Mouse (Mus musculus) liver, postnatal 0 days (tissue): ENCODE data around the gene Ferd3l. TPM values are rescaled to one million over a fixed set of nuclear protein-coding genes. Genes with fewer than 3 reads are reported as not detected.

ENCODE experiments used
- ATAC-seq: fragments of 200-750 bp; cut with Nextera tagmentation; 2 replicates; pipeline ENCODE4 v1.8.0; 2017; ENCODE audit warnings: mild to moderate bottlenecking, moderate library complexity
- DNase-seq: peaks from one replicate; pipeline ENCODE4 v3.0.0-alpha.2; 2016
- H3K27ac ChIP-seq: fragments of 300-500 bp; sonication (generic); 2 replicates; pipeline ENCODE4 v1.5.1; 2014; ENCODE audit warnings: antibody characterized with exemption, moderate library complexity, mild to moderate bottlenecking, low read depth
- H3K27me3 ChIP-seq: fragments of 300-500 bp; sonication (generic); 2 replicates; pipeline ENCODE4 v1.6.1; 2014; ENCODE audit warnings: low read length, control low read depth, mixed read lengths; ENCODE audit not compliant: insufficient read depth
- H3K36me3 ChIP-seq: fragments of 300-500 bp; sonication (generic); replicated peaks from 2 replicates; pipeline ENCODE4 v1.6.1; 2014; ENCODE audit warnings: mild to moderate bottlenecking, control low read depth, low read length, moderate library complexity, mixed read lengths; ENCODE audit not compliant: insufficient read depth
- H3K4me1 ChIP-seq: fragments of 300-500 bp; sonication (generic); 2 replicates; pipeline ENCODE4 v1.6.1; 2014; ENCODE audit warnings: antibody characterized with exemption, mild to moderate bottlenecking, control low read depth; ENCODE audit not compliant: insufficient read depth
- H3K4me2 ChIP-seq: fragments of 300-500 bp; sonication (generic); 2 replicates; pipeline ENCODE4 v1.6.1; 2014; ENCODE audit warnings: low read depth, mild to moderate bottlenecking, low read length, moderate library complexity, mixed read lengths
- H3K4me3 ChIP-seq: fragments of 300-500 bp; sonication (generic); 2 replicates; pipeline ENCODE4 v1.5.1; 2014; ENCODE audit warnings: low read depth, low read length
- H3K9ac ChIP-seq: fragments of 300-500 bp; sonication (generic); replicated peaks from 2 replicates; pipeline ENCODE4 v1.6.1; 2014; ENCODE audit warnings: mild to moderate bottlenecking, moderate library complexity
- H3K9me3 ChIP-seq: fragments of 300-500 bp; sonication (generic); 2 replicates; pipeline ENCODE4 v1.6.1; 2016; ENCODE audit warnings: mild to moderate bottlenecking, control low read depth, low read length, mixed read lengths
- CTCF ChIP-seq: sonication (generic); IDR thresholded peaks from 2 replicates; pipeline ENCODE4 v1.5.1; 2016; ENCODE audit warnings: antibody characterized with exemption, low read depth
- EP300 ChIP-seq: IDR thresholded peaks from 2 replicates; pipeline ENCODE4 v1.6.1; 2016; ENCODE audit warnings: antibody characterized with exemption, low read depth, mild to moderate bottlenecking
- WGBS: fragments of 180-500 bp; shearing (Covaris S2); extraction: QIAGEN DNeasy Blood & Tissue Kit; methylation state at CpG from one replicate; pipeline ENCODE4 v1.1.7; 2014; ENCODE audit not compliant: insufficient replicate concordance; 5-methylcytosine and 5-hydroxymethylcytosine counted together
- polyA plus RNA-seq: library from polyadenylated mRNA; unstranded; fragments of >200 nt; fragmentation: Nextera tagmentation; extraction: Ambion mirVana; gene quantifications from 2 replicates; pipeline ENCODE4 v1.2.1, GENCODE M21; 2015

Ferd3l gene
- not detected in 2 replicates for polyA plus RNA-seq

DNA sequence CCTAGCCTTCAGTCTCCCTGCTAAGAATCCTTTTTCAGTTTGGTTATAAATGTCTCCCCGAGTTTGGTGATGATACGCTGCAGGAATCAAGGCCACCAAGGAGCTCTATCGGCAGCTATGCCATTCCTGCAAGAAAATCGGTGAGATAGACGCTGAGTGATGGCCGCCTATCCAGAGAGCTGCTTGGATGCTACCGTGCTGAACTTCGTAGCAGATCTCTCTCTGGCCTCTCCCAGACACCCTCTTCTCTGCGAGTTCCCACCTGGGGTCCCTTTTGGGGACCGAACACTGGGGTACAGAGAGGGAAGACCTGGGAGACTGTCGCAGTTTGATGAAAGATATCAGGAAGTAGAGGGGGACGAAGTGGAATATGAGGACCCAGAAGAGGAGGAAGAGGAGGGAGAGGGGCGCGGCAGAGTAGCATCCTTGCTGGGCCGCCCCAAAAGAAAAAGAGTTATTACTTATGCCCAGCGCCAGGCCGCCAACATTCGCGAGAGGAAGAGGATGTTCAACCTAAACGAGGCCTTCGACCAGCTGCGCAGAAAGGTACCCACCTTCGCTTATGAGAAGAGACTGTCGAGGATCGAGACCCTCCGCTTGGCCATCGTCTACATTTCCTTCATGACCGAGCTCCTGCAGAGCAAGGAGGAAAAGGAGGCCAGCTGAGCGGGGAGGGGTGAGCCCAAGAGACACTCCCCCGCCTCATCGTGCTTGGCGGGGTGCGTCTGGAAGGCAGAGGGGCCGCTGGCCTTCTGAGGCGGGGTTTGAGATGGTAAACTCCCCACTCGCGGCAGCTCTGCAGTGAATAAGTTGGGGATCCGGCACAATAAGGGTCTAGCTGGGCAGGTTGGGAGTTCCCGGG is at the start of gene Ferd3l:
TSS of gene Ferd3l (plus strand) at position 95 of the 862 bp plus-strand sequence.
- ATAC-seq: no peak
- Histone ChIP-seq H3K27ac (no peak within 1 kb of the TSS), H3K4me3 (no peak within 1 kb of the TSS), H3K4me2 (no peak within 1 kb of the TSS), H3K9me3 (no peaks in the 10 kb centered on the region), H3K36me3 (no peaks in the 10 kb centered on the region), H3K4me1 (no peaks in the 10 kb centered on the region), H3K9ac (no peak within 1 kb of the TSS), H3K27me3 (peaks cover 24% of the 10 kb centered on the region)
- TF ChIP-seq EP300 (no peak), CTCF (no peak)
- WGBS: 3% methylated on average over 39 of the region's 39 CpGs
- no peak for DNase-seq

DNA sequence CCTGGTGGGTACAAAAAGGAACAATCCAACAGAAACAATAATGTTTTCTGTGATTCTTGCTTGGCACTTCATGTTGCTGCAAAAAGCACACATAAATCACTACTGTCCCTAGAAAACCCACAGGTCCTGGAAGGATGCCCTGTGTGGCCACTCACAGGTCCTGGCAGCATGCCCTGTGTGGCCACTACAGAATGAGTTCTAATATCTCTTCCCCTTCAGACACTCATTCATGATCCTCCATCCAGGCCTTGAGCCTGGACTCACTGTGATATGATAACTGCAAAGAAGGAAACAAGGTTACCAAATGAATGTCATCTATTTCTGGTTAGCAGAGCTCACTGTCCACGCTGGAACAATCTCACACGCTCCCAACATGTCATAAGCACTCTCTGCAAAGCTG is 34.3 kb upstream of the Ferd3l start:
- Histone ChIP-seq H3K27ac (no peak overlapping the region), H3K9ac (no peak overlapping the region), H3K9me3 (no peaks in the 10 kb centered on the region; the same call in 1 of the 2 replicates), H3K27me3 (no peaks in the 10 kb centered on the region), H3K4me1 (no peaks in the 10 kb centered on the region), H3K4me2 (no peak overlapping the region), H3K4me3 (no peak overlapping the region), H3K36me3 (no peaks in the 10 kb centered on the region)
- TF ChIP-seq EP300 (no peak), CTCF (no peak)
- DNase-seq: no peak
- 73% methylated on average over 2 of the region's 2 CpGs for WGBS
- no peak for ATAC-seq

DNA sequence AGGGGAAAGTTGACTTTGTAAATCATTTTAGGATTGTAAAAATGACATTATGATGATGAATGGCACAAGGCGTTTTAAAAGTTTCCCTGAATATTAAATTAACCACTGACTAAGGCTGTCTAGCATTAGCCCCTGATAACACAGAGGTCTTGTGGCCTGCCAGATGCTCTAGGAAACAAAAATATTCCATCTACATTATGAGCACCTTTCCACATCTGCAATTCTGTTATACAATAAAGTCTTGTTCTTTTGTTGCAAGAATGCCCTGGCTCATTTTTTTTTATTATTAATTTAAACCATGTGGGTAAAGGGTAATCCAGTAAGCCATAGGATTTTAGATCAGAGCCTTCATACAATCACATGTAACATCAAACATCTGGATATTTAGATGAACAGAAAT is 33.6 kb upstream of the Ferd3l start:
- Histone ChIP-seq H3K27me3 (no peaks in the 10 kb centered on the region), H3K9ac (no peak overlapping the region), H3K9me3 (no peaks in the 10 kb centered on the region), H3K4me1 (no peaks in the 10 kb centered on the region), H3K27ac (no peak overlapping the region), H3K4me3 (no peak overlapping the region), H3K36me3 (no peaks in the 10 kb centered on the region), H3K4me2 (no peak overlapping the region)
- no peak for DNase-seq
- 51% methylated on average over 1 of the region's 1 CpGs for WGBS
- no peak for ATAC-seq
- TF ChIP-seq CTCF: no peak
- TF ChIP-seq EP300: no peak

DNA sequence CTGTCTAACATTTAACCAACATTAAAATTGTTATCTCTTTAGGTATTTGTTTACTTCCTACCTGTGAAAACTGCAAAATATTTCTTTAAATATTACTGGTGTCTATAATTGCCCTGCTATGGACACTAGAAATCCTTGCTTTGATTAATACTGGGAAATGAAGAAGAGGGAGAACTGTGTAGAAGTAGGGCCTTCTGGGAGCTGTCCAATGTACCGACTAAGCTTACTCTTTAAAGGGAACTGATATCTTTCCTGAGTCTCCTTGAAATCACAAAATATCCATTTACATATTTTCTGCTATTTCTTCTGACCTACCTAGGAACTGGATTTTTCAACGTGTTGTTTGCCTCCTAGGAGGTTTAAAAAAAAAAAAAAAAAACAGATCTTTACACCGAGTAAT is 1.5 kb upstream of the Ferd3l start:
- DNase-seq (no peak), ATAC-seq (no peak)
- no peak overlapping the region for H3K4me2 ChIP-seq
- no peaks in the 10 kb centered on the region for H3K4me1 ChIP-seq
- TF ChIP-seq CTCF (no peak), EP300 (no peak)
- H3K36me3 ChIP-seq: no peaks in the 10 kb centered on the region
- H3K4me3 ChIP-seq: no peak overlapping the region
- H3K9ac ChIP-seq: no peak overlapping the region
- H3K27ac ChIP-seq: no peak overlapping the region
- no peaks in the 10 kb centered on the region for H3K9me3 ChIP-seq
- H3K27me3 ChIP-seq: peaks cover 24% of the 10 kb centered on the region
- 10% methylated on average over 3 of the region's 3 CpGs for WGBS

DNA sequence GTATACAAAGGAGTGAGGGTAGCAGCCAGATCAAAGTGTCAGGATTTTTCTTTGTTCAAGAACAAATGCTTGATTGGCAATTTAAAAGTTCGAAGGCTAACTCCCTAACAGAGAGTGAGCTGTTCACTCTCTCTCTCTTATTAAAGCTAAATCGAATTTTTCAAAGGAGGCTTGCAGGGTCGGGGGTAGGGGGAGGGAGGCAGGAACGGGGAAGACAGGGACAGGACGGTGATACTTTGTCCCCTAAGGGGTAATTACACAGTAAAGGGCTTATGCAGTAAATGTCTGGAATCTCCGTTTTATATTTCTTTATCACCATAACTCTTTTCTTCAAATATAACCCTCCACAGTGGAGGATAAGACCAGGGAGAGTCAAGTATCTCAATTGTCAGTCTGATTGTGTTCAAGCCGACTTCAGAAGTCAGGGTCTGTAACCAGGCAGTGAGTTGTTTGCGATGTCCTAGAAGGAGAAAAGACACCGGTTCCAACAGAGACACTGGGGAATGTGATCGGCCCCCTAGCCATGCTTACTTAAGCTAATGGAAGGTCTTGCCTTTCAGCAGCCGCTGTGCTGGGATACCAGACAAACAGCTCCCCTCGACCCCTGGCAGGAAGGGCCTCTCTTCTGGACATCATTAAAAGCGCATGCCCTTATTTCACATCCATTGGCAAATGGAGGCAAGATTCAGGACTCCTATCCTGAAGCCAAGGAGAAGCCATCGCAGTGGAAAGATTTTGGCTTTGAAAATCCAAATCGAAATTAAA is 709 bp upstream of the Ferd3l start:
- H3K4me3 ChIP-seq: no peak overlapping the region
- TF ChIP-seq CTCF (no peak), EP300 (no peak)
- no peak overlapping the region for H3K27ac ChIP-seq
- no peaks in the 10 kb centered on the region for H3K4me1 ChIP-seq
- H3K9me3 ChIP-seq: no peaks in the 10 kb centered on the region
- H3K27me3 ChIP-seq: peaks cover 24% of the 10 kb centered on the region
- no peak overlapping the region for H3K9ac ChIP-seq
- no peak for DNase-seq
- 4% methylated on average over 15 of the region's 15 CpGs for WGBS
- H3K36me3 ChIP-seq: no peaks in the 10 kb centered on the region
- no peak for ATAC-seq
- H3K4me2 ChIP-seq: no peak overlapping the region

DNA sequence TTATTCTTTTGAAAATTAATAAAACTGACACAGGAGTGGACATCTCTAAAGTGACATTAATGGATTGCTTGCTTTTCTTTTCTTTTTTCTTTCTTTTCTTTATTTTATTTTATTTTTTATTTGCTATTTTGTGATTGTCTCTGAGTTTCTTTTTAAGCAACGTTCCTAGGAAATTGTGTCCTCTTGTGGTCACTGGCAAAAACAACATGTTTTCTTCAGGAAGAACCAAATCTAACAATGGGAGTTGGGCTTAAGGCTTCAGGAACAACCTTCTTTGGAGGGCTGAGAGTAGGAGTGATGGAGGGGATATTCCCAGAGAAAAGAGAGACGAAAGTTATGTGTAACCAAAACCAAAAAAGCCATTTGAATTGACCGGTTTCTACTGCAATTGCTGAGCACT is 24.6 kb downstream of the Ferd3l start:
- H3K4me3 ChIP-seq: no peak overlapping the region
- ATAC-seq: no peak
- no peaks in the 10 kb centered on the region for H3K9me3 ChIP-seq
- H3K4me2 ChIP-seq: no peak overlapping the region
- peaks cover 36% of the 10 kb centered on the region for H3K27me3 ChIP-seq
- no peak overlapping the region for H3K9ac ChIP-seq
- no peaks in the 10 kb centered on the region for H3K4me1 ChIP-seq
- no peak overlapping the region for H3K27ac ChIP-seq
- no peak for DNase-seq
- WGBS: 8% methylated on average over 3 of the region's 3 CpGs
- H3K36me3 ChIP-seq: no peaks in the 10 kb centered on the region
- no peak for TF ChIP-seq EP300
- TF ChIP-seq CTCF: no peak
